Mouse (Mus musculus) gastrocnemius, adult 2 months (tissue): Measurements from ENCODE around the gene Borcs6. TPM values are rescaled to one million over a fixed set of nuclear protein-coding genes. Genes with fewer than 3 reads are reported as not detected.

Experiments used
- DNase-seq: peaks from one replicate; pipeline ENCODE4 v3.0.0; 2022
- H3K27ac ChIP-seq: fragments of 200-600 bp; 2 replicates; pipeline ENCODE4 v1.8.1; 2022; ENCODE audit warnings: mild to moderate bottlenecking
- H3K4me3 ChIP-seq: fragments of 200-600 bp; 2 replicates; pipeline ENCODE4 v1.8.1; 2022; ENCODE audit warnings: mild to moderate bottlenecking, moderate library complexity
- CTCF ChIP-seq: fragments of 200-600 bp; IDR thresholded peaks from 2 replicates; pipeline ENCODE4 v1.8.1; 2022; ENCODE audit warnings: antibody characterized with exemption, mild to moderate bottlenecking, moderate library complexity
- intact Hi-C: fragments of 180-260 bp; cut with DNase I; formaldehyde crosslinking; loops from one replicate; pipeline ENCODE4 v1.15.1; 2025
- total RNA-seq, 2 experiments: library from RNA; stranded (reverse); gene quantifications; 2 replicates each; pipeline ENCODE4 v1.2.3; 2021

Borcs6 gene
- total RNA-seq, 2 experiments from 2014 or later: 17.9 to 18.9 TPM

- DNase-seq: no peak
- no peak overlapping the region for H3K4me3 ChIP-seq
- no peak for TF ChIP-seq CTCF
- H3K27ac ChIP-seq: no peak overlapping the region; the same call in 1 of the 2 replicates
- intact Hi-C loops: no loop called here
These were observed 15.2 kb downstream of the Borcs6 start for GRCm38 (mm10) chr11:69074776-69075069.

GRCm38 (mm10) chr11:69075764-69076479, 16.4 kb downstream of the Borcs6 start:
- no peak overlapping the region for H3K27ac ChIP-seq
- intact Hi-C loops: no loop called here
- TF ChIP-seq CTCF: no peak

GRCm38 (mm10) chr11:69076572-69076971, 17.1 kb downstream of the Borcs6 start:
- TF ChIP-seq CTCF: no peak
- intact Hi-C loops: no loop called here
- H3K4me3 ChIP-seq: no peak overlapping the region
- no peak overlapping the region for H3K27ac ChIP-seq
- no peak for DNase-seq

More at GRCm38 (mm10) chr11:69075764-69076479, 16.4 kb downstream of the Borcs6 start:
- DNase-seq: no peak
- no peak overlapping the region for H3K4me3 ChIP-seq

GRCm38 (mm10) chr11:69077316-69077715, 17.8 kb downstream of the Borcs6 start:
- no peak overlapping the region for H3K27ac ChIP-seq
- TF ChIP-seq CTCF: no peak
- intact Hi-C loops: no loop called here
- H3K4me3 ChIP-seq: no peak overlapping the region
- DNase-seq: no peak

GRCm38 (mm10) chr11:69078041-69078440, 18.5 kb downstream of the Borcs6 start:
- no peak for TF ChIP-seq CTCF
- no peak overlapping the region for H3K4me3 ChIP-seq
- no peak overlapping the region for H3K27ac ChIP-seq
- intact Hi-C loops: no loop called here
- DNase-seq: no peak

- TF ChIP-seq CTCF: no peak
- DNase-seq: no peak
- intact Hi-C loops: no loop called here
- Histone ChIP-seq H3K27ac (peak overlapping the region; percentile 58), H3K4me3 (no peak overlapping the region)
These were observed 19.4 kb downstream of the Borcs6 start for GRCm38 (mm10) chr11:69078805-69079438.

- no peak for DNase-seq
- Histone ChIP-seq H3K4me3 (no peak overlapping the region), H3K27ac (no peak overlapping the region; the same call in 1 of the 2 replicates)
- intact Hi-C loops: no loop called here
- TF ChIP-seq CTCF: no peak
These were observed 20.8 kb downstream of the Borcs6 start for GRCm38 (mm10) chr11:69080102-69080854.

- no peak for TF ChIP-seq CTCF
- Histone ChIP-seq H3K27ac (no peak overlapping the region), H3K4me3 (no peak overlapping the region)
- no peak for DNase-seq
- intact Hi-C loops: no loop called here
These were observed 21.3 kb downstream of the Borcs6 start for GRCm38 (mm10) chr11:69080855-69081222.

- DNase-seq: no peak
- no peak for TF ChIP-seq CTCF
- no peak overlapping the region for H3K4me3 ChIP-seq
- intact Hi-C loops: no loop called here
- H3K27ac ChIP-seq: no peak overlapping the region
These were observed 22.1 kb downstream of the Borcs6 start for GRCm38 (mm10) chr11:69081613-69082012.

- Histone ChIP-seq H3K27ac (no peak overlapping the region), H3K4me3 (no peak overlapping the region)
- peak; percentile 12 for DNase-seq
- no peak for TF ChIP-seq CTCF
- intact Hi-C loops: no loop called here
These were observed 26.1 kb downstream of the Borcs6 start for GRCm38 (mm10) chr11:69085608-69086007.

GRCm38 (mm10) chr11:69086390-69086789, 26.9 kb downstream of the Borcs6 start:
- TF ChIP-seq CTCF: no peak
- Histone ChIP-seq H3K27ac (peak overlapping the region; percentile 31; the same call in 1 of the 2 replicates), H3K4me3 (no peak overlapping the region)
- intact Hi-C loops: no loop called here
- peak; percentile 36 for DNase-seq

GRCm38 (mm10) chr11:69087082-69087481, 27.6 kb downstream of the Borcs6 start:
- no peak overlapping the region for H3K4me3 ChIP-seq
- TF ChIP-seq CTCF: no peak
- intact Hi-C loops: no loop called here
- H3K27ac ChIP-seq: peak overlapping the region; percentile 100
- peak; percentile 15 for DNase-seq

- peak; percentile 13 for DNase-seq
- no peak for TF ChIP-seq CTCF
- no peak overlapping the region for H3K4me3 ChIP-seq
- intact Hi-C loops: no loop called here
- H3K27ac ChIP-seq: peak overlapping the region; percentile 100
These were observed 28.1 kb downstream of the Borcs6 start for GRCm38 (mm10) chr11:69087597-69087996.
